Mouse (Mus musculus) olfactory bulb, adult 2 months (tissue): ENCODE measurements around the gene Vwa2. TPM values are rescaled to one million over a fixed set of nuclear protein-coding genes. Genes with fewer than 3 reads are reported as not detected.

ENCODE experiments used
- H3K27ac ChIP-seq: fragments of 200-500 bp; 2 replicates; pipeline ENCODE4 v1.5.1; 2012; ENCODE audit warnings: low read depth, low read length; ENCODE audit not compliant: insufficient read depth
- H3K4me1 ChIP-seq: fragments of 200-500 bp; 2 replicates; pipeline ENCODE4 v1.6.1; 2012; ENCODE audit warnings: low read length; ENCODE audit not compliant: control insufficient read depth, insufficient read depth
- H3K4me3 ChIP-seq: fragments of 200-500 bp; 2 replicates; pipeline ENCODE4 v1.5.1; 2012; ENCODE audit warnings: mild to moderate bottlenecking, low read depth, low read length, moderate library complexity; ENCODE audit not compliant: insufficient read depth
- CTCF ChIP-seq: fragments of 200-500 bp; IDR thresholded peaks from 2 replicates; pipeline ENCODE4 v1.5.1; 2012; ENCODE audit warnings: low read depth, mild to moderate bottlenecking, low read length, moderate library complexity; ENCODE audit not compliant: insufficient read depth
- POLR2A ChIP-seq: fragments of 200-500 bp; IDR thresholded peaks from 2 replicates; pipeline ENCODE4 v1.6.1; 2012; ENCODE audit warnings: mild to moderate bottlenecking, low read depth, low read length, moderate library complexity; ENCODE audit not compliant: insufficient read depth
- WGBS: fragments of 180-500 bp; shearing (Covaris S2); methylation state at CpG from one replicate; pipeline ENCODE4 v1.1.7; 2018; 5-methylcytosine and 5-hydroxymethylcytosine counted together
- polyA plus RNA-seq: library from polyadenylated mRNA; stranded (reverse); fragments of >200 nt; gene quantifications from 2 replicates; pipeline ENCODE4 v1.2.4, GENCODE M21; 2012; ENCODE audit warnings: low replicate concordance; ENCODE audit not compliant: missing spikeins, insufficient read depth, insufficient read length

Gene Vwa2
- polyA plus RNA-seq, 1 experiment: not detected

DNA sequence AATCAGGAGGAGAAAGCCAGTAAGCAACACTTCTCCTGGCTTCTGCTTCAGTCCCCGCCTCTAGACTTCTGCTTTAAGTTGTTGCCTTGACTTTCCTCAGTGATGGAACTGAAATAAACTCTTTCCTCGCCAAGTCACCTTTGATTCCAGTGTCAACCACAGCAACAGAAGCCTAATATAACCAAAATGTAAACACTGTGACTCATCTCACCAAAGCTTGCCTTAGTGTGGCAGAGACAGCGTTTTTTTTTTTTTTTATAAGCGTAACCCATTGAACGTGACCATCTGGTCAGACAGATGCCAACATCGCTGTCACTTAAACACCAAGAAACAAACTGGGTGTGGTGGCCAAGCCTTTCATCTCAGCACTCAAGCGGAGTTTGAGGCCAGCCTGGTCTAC, 68.2 kb downstream of the Vwa2 start:
- Histone ChIP-seq H3K4me3 (no peak overlapping the region), H3K27ac (no peak overlapping the region), H3K4me1 (no peaks in the 10 kb centered on the region)
- 85% methylated on average over 7 of the region's 7 CpGs for WGBS
- TF ChIP-seq CTCF (no peak), POLR2A (no peak)

DNA sequence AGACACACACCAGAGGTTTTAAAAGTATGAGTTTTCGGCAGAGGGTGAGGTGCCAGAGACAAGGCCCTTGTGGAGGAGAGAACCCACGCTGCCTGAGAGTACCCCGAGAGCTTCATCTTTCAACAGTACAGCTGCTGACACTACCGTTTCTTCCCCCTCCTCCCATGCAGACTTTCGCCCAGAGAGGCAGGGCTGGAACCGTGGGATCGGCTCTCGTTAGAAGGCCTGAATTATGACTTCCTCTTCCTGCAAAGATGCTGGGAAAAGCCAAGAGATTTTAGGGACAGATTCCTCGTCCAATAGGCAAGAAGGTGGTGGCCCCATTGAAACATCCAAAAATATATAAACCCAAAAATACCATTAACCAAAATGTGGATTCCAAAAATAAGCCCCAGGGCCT, 70.2 kb downstream of the Vwa2 start:
- H3K4me3 ChIP-seq: no peak overlapping the region
- H3K27ac ChIP-seq: no peak overlapping the region
- TF ChIP-seq CTCF (no peak), POLR2A (no peak)
- 85% methylated on average over 9 of the region's 9 CpGs for WGBS
- no peaks in the 10 kb centered on the region for H3K4me1 ChIP-seq

DNA sequence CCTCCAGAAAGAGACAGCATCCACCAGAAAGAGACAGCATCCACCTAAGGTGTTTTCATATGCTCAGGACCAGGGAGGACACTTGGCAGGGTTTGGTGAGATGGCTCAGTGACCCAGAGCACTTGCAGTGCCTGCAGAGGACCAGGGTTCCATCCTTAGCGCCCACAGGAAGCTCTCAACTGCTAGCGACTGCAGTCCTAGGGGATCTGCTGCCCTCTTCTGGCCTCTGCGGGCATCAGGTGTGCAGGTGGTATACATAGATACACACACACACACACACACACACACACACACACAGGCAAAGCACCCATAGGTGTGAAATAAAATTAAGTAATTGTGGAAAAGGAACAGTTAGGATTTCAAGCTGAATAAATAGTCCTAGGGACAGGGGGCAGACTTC, 70.8 kb downstream of the Vwa2 start:
- Histone ChIP-seq H3K27ac (no peak overlapping the region), H3K4me3 (no peak overlapping the region), H3K4me1 (no peaks in the 10 kb centered on the region)
- 97% methylated on average over 3 of the region's 3 CpGs for WGBS
- TF ChIP-seq CTCF (no peak), POLR2A (no peak)

DNA sequence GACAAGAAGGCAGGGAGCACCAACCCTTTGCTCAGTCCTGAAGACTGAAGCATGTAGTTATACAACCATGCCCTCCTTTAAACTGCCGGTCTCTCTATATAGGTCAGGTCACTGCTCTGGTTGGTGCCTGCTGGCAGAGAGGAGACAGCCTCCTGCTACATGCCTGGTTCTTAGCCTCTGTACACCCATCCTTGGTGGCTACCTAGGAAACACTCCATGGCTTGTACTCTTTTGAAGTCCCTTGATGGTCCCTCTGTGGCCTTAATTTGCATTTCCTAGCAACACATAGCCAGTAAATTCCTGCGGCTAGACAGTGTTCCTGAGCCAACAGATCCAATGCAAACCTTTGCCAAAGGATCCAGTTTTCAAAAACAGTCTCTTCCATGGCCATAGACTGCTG, 71.6 kb downstream of the Vwa2 start:
- no peak overlapping the region for H3K4me3 ChIP-seq
- TF ChIP-seq POLR2A (no peak), CTCF (no peak)
- no peaks in the 10 kb centered on the region for H3K4me1 ChIP-seq
- 81% methylated on average over 2 of the region's 2 CpGs for WGBS
- H3K27ac ChIP-seq: no peak overlapping the region

DNA sequence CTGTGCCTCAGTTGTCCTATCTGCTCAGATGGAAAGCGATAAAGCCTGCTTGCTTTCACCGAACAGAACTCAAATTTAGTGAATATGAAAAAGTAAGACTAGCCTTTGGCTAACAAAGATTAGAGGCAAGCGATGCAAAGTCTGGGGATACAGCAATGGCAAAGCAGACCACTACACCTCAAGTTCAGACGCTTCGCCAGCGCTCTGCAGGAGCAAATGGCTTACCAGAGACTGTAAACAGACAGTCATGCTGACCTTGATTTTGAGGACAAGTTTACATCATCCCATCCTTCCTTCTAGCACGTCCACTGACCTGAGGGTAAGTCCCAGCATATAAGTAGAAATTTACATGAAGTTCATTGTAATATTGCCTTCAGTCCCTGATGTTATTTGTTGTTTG, 72.2 kb downstream of the Vwa2 start:
- 95% methylated on average over 7 of the region's 7 CpGs for WGBS
- Histone ChIP-seq H3K4me1 (no peaks in the 10 kb centered on the region), H3K27ac (no peak overlapping the region), H3K4me3 (no peak overlapping the region)
- no peak for TF ChIP-seq CTCF
- no peak for TF ChIP-seq POLR2A

DNA sequence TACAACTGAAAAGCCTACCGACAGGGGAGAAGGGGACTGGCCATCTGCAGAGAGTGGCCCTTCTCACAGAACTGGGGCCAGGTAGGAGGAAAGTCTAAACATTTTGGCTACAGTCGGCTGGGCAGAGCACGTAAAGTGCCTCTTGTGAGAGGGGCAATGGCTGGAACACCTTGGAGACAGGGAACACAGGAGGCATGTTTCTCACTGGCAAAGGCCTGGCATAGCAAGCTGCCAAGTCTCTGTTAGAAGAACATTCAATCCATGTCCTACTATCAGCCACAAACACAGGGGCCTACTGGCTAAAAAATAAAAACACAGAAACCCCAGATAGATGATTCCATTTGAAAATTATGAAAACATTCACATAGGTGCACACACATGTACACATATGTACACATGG, 72.7 kb downstream of the Vwa2 start:
- Histone ChIP-seq H3K4me3 (no peak overlapping the region), H3K27ac (no peak overlapping the region), H3K4me1 (no peaks in the 10 kb centered on the region)
- WGBS: 80% methylated on average over 3 of the region's 3 CpGs
- no peak for TF ChIP-seq CTCF
- TF ChIP-seq POLR2A: no peak

DNA sequence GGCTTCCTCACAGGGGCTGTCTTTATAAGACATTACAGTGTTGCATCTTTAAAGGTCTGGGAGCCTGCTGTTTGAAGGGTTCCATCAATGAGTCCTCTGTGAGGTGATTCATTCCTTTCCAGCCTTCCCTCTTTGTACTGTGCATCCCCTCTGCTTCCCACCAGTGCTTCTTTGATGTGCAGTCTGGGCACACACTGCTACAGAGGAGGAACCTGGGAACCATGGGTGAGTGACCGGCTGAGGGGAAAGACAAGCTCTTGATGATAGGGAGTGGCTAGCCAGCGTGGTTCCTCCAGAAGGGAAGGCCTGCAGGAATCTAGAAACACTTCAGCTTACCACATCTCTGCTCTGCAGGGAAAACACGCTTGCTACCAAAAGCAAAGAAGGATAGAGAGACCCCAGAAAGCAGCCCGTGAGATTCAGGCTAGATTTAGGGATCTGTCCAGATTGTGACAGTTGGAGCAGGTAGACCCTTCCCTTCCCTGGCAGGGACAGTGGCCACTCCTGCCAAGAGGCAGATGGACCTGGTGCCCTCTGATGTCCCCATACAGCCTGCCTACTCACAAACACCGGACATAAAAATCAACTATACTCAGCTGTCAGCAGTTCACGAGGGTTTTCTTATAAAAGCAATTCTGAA, 74.0 kb downstream of the Vwa2 start:
- TF ChIP-seq CTCF (no peak), POLR2A (no peak)

DNA sequence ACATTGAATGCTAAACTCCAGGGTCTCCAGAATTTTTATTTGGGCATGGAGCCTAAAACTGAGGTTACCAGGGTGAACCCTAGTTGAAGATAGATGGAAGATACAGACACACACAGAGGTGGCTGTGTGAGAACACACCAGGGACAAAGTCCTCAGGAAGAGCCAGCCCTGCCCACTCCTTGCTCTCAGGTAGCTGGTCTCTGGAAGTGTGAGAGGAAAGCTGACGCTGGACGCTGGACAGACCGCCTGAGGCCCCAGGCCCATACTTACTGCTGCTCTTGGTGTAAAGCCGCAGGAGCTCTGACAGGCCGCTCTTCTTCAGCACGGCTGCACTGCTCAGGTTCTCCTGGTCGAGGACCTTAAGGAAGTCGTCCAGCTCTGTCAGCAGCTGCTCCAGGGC, 75.8 kb downstream of the Vwa2 start:
- Histone ChIP-seq H3K4me1 (no peaks in the 10 kb centered on the region), H3K27ac (no peak overlapping the region), H3K4me3 (no peak overlapping the region)
- TF ChIP-seq CTCF: no peak
- TF ChIP-seq POLR2A: no peak
- 95% methylated on average over 8 of the region's 8 CpGs for WGBS

More for the DNA sequence above, 74.0 kb downstream of the Vwa2 start:
- Histone ChIP-seq H3K4me1 (no peaks in the 10 kb centered on the region), H3K27ac (peak overlapping the region; percentile 24; the same call in 1 of the 2 replicates), H3K4me3 (no peak overlapping the region)
- WGBS: 72% methylated on average over 6 of the region's 6 CpGs

DNA sequence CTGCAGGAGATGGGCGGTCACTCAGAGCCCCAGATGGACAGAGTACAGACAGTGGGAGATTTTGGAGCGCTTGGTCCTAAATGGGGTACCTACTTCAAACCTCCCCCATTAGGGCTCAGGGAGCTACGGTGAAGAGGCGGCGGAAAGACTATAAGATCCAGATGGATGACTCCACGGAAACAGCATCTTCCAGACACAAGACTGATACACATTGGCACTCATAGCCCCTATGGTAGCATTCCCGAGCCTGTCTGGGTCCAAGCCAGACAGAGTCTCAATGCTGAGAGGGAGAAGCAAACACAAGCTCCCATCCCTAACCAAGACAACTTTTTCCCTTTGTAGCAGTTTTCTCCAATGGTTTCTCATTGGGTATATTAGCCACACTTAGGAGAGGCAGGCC, 76.8 kb downstream of the Vwa2 start:
- Histone ChIP-seq H3K27ac (no peak overlapping the region), H3K4me1 (peaks cover 6% of the 10 kb centered on the region), H3K4me3 (no peak overlapping the region)
- no peak for TF ChIP-seq CTCF
- 89% methylated on average over 7 of the region's 7 CpGs for WGBS

DNA sequence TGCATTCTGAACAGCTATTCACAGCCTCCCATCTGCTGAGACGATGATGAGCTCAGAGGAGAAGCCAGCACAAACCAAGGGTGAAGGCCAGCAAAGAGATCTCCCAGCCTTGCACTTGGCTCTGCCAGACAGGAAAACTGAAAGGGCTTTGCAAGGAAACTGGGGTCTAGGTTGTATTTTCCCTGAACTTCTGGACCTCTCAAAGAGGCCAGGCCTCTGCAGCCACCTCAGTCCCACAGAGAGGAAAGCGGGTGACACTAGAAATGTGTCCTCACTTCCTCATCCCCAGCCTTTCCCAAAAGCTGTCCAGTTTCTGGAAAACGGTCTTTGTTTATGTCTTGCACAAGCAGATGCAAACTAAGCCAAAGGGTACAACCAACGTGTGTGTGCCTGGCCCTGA, 79.8 kb downstream of the Vwa2 start:
- TF ChIP-seq CTCF: no peak
- TF ChIP-seq POLR2A: no peak
- WGBS: 76% methylated on average over 4 of the region's 4 CpGs
- no peak overlapping the region for H3K4me3 ChIP-seq
- no peak overlapping the region for H3K27ac ChIP-seq
- H3K4me1 ChIP-seq: peaks cover 10% of the 10 kb centered on the region
